Mouse (Mus musculus): ENCODE measurements around the gene 9230102O04Rik. TPM values are rescaled to one million over a fixed set of nuclear protein-coding genes. Genes with fewer than 3 reads are reported as not detected.

Gene 9230102O04Rik
- total RNA-seq, 1 experiment from 2014 or later: not detected

DNA sequence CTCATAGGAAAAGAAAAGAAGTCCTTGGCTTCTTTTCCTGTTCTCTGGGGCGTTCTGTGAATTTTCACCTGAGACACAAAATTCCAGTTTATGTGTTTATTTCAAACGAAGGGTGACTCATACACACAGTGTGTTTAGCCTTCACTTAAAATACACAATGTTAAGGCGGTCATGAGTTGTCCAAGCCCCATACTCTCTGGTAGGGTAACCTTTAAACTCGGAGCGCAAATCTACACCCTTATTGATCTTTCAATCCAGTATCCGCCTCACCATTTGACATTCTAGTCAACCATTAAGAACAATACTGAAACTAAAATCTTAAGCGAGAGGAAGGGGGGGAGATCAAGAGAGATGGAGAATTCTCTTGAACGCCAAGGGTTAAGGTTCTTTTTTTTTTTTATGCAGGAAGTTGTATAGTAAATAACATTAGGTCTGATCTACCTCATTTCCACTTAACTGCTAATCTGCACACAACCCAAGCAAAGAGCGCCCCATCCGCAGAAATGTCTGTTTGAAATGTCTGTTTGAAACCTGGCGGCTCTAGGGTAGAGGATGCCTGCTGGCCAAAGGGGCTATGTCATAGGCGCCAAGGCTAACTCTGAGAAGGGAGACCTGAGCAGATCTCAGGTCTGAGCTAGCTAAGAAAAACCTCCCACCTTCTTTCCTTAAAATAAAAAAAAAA is 13.5 kb downstream of the 9230102O04Rik start:
- no peak for ATAC-seq (replicated peaks; ENCODE audit: insufficient number of reproducible peaks, low FRiP score, low TSS enrichment, poor library complexity, severe bottlenecking)

DNA sequence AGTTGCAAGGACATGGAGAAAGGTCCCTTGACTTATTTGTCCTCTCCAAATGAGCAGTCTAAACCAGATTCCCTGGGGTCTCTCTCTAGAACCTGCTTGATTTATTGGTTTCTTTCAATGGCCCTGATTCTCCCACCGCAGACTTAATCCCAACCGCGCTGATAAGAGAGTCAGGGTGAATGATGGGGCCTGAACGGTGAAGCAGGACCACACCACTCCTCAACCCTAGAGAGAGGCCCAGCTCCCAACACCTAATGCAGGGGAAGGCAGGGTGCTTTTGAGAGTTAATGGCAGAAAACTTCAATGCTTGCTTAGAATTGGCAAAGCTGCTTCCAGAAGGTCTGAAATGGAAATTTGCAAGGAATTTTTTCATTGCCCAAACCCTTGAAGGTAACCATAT is 14.1 kb downstream of the 9230102O04Rik start:
- ATAC-seq (replicated peaks; ENCODE audit: insufficient number of reproducible peaks, low FRiP score, low TSS enrichment, poor library complexity, severe bottlenecking): no peak

DNA sequence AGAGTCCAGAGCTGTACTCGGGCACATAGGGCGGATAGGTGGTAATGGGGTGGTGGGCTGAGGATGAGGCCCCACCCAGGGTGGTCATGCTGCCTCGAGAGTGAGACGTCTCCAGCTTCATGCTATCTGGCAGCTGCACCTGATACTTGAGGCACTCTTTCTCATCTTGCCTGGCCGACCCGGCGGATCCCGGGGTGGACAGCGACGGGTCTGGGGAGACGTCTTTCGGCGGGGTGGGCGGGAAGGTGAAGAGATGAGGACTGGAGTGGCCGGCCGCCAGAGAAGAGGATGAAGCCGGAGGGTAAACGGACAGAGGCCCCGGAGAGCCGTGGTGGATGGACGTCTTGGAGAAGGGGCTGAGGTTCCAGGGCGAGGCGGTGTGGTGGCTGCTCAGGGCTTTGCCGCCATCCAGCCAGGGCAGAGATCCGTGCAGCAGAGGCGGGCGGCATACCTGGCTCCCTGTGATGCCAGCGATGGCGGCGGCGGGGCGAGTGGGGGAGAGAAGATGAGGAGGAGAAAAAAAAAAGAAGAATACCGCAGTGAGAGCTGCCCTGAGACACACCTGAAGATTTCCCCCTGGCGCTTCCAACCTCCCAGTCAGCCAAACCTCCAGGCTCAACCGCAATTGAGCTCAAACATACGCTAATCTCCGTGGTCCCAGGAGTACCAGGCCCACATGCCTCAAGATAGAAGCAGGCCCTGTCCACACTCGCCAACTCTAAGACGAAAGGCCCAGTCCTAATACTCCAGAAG is 14.7 kb downstream of the 9230102O04Rik start:
- ATAC-seq (replicated peaks; ENCODE audit: insufficient number of reproducible peaks, low FRiP score, low TSS enrichment, poor library complexity, severe bottlenecking): no peak

DNA sequence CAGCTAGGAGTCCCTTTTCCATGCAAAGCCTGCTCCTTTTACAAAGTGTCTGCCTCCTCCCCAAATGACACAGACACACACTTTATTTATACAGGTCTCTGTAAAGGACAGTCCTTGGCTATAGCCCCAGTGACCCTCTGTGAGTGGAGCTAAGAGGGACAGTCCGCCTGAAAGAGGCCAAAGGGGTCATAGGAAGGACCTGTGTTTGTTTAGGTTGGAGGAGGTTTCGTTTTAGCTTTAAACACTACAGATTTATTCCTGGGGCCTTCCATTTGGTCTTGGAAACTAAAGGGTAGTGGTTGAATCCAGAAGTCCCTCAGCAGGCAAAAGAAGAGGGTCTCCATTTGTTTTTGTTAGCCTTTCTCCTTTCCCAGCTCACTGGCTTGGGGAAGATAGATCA is 15.6 kb downstream of the 9230102O04Rik start:
- ATAC-seq (replicated peaks; ENCODE audit: insufficient number of reproducible peaks, low FRiP score, low TSS enrichment, poor library complexity, severe bottlenecking): no peak

DNA sequence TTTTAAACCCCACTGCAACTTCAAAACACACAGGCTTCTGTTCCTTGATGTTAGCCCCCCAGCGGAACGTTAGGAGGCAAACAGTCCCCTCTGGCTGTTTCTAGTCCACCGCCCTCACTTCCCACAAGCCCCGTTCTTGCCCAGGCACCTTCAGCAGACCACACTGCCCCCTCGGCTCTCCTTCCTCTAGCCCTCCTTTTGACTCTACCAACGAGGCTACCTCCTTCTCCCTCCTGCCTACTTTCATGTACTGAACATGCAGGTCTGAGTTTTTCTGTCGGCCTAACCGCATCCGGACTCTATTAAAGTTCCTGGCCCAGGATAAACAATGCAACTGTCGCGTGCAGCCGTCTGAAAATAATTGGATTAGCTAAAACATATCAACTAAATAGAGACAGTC is 16.7 kb downstream of the 9230102O04Rik start:
- ATAC-seq (replicated peaks; ENCODE audit: insufficient number of reproducible peaks, low FRiP score, low TSS enrichment, poor library complexity, severe bottlenecking): no peak

- no peak for ATAC-seq (replicated peaks; ENCODE audit: insufficient number of reproducible peaks, low FRiP score, low TSS enrichment, poor library complexity, severe bottlenecking)
Observed at GRCm38 (mm10) chr2:9871798-9872197, 17.5 kb downstream of the 9230102O04Rik start.

- ATAC-seq (replicated peaks; ENCODE audit: insufficient number of reproducible peaks, low FRiP score, low TSS enrichment, poor library complexity, severe bottlenecking): no peak; the same call in 1 of the 2 replicates
Observed at GRCm38 (mm10) chr2:9871141-9871716, 18.1 kb downstream of the 9230102O04Rik start.

- peak; percentile 48; the same call in 1 of the 2 replicates for ATAC-seq (replicated peaks; ENCODE audit: insufficient number of reproducible peaks, low FRiP score, low TSS enrichment, poor library complexity, severe bottlenecking)
Observed at GRCm38 (mm10) chr2:9867092-9867825, 22.1 kb downstream of the 9230102O04Rik start.

- no peak for ATAC-seq (replicated peaks; ENCODE audit: insufficient number of reproducible peaks, low FRiP score, low TSS enrichment, poor library complexity, severe bottlenecking)
Observed at GRCm38 (mm10) chr2:9860698-9861097, 28.6 kb downstream of the 9230102O04Rik start.

GRCm38 (mm10) chr2:9855861-9856260 is 33.5 kb downstream of the 9230102O04Rik start:
- no peak for ATAC-seq (replicated peaks; ENCODE audit: insufficient number of reproducible peaks, low FRiP score, low TSS enrichment, poor library complexity, severe bottlenecking)

- ATAC-seq (replicated peaks; ENCODE audit: insufficient number of reproducible peaks, low FRiP score, low TSS enrichment, poor library complexity, severe bottlenecking): no peak
Observed at GRCm38 (mm10) chr2:9852851-9853576, 36.3 kb downstream of the 9230102O04Rik start.

DNA sequence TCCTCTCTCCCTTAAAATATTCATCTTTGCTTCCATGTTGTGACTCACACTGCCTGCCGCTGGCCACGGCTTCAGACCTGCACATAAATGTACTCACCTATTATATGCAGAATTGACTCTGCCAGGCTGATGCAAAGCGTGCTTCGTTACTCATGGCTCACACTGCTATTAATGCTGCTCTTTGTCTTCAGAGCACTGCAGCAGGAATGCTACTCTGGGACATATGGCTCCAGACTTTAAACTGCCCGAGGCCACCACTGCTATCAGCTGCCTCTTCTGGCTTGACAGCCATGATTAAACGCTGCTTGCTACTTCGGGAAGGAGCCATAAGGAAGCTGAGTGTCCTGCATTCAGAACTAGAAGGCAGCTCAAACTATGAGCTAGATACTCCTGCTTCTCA is 54.1 kb downstream of the 9230102O04Rik start:
- ATAC-seq (replicated peaks; ENCODE audit: insufficient number of reproducible peaks, low FRiP score, low TSS enrichment, poor library complexity, severe bottlenecking): no peak

DNA sequence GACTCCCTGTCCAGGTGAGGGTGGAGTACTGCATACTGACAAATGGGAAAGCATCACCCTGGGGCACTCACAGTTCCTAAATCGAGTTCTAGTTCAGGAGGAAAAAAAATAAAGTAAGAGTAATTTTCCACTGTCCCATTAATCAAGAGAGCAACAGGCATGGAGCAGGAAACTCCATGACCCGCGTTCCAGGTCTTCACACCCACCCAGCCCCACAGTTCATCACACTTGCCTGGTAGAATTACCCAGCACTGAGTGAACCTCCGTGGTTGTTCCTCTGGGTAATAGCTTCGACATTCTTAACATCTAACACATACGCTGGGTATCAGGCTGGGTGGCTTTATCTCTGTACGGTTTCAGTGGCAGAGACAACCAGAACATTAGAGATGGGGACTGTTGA is 55.6 kb downstream of the 9230102O04Rik start:
- ATAC-seq (replicated peaks; ENCODE audit: insufficient number of reproducible peaks, low FRiP score, low TSS enrichment, poor library complexity, severe bottlenecking): no peak

Other genes with a start within 250 kb of the 9230102O04Rik start
- not detected in 3 replicates for gene 4930412O13Rik, start 8.3 kb downstream of the 9230102O04Rik start, total RNA-seq (2017)
- gene Gata3, start 494 bp upstream of the 9230102O04Rik start, total RNA-seq (2017): 2.2 to 10.5 TPM (median 2.9 TPM) in 3 replicates
- gene Taf3, start 159.1 kb upstream of the 9230102O04Rik start, total RNA-seq (2017): 9.1 to 13.8 TPM (median 12.5 TPM) in 3 replicates
- gene Atp5c1, start 191.0 kb upstream of the 9230102O04Rik start, total RNA-seq (2017): 263 to 377 TPM (median 356 TPM) in 3 replicates
- gene Kin, start 191.1 kb upstream of the 9230102O04Rik start, total RNA-seq (2017): 49.3 to 54.7 TPM (median 51.6 TPM) in 3 replicates
- gene Itih2, start 241.9 kb upstream of the 9230102O04Rik start, total RNA-seq (2017): not detected in 3 replicates

All from monocyte, adult 5-6 weeks (primary cell).